Mouse (Mus musculus) ovary, postnatal 14 days (tissue): ENCODE measurements around the gene Vps13d.
A peak's percentile ranks its signal among the peaks of the same experiment; 100 is the strongest.

Experiments
- DNase-seq: peaks from one replicate; pipeline ENCODE4 v3.0.0; 2022; ENCODE audit warnings: low spot score

The Vps13d gene

GRCm38 (mm10) chr4:144972948-144973720 lies 221.7 kb downstream of the Vps13d start:
- DNase-seq: no peak

DNA sequence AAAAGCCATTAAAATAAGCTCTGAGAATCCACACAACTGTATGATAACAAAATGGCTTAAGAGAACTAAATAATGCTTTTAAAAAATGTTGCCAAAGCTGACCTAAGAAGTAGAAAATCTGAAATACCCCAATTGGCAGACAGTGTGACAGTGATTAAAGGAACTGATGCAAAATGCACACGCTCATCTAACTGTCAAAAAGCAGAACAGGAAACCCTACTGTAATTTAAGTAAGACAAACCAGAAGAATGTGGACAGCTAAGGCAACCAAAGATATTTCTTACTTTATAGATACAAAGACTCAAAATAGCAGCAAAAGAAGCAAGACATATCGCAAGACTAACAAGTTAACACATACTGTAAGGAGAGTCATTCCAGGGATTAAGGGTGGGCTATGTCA lies 223.8 kb downstream of the Vps13d start:
- DNase-seq: no peak

DNA sequence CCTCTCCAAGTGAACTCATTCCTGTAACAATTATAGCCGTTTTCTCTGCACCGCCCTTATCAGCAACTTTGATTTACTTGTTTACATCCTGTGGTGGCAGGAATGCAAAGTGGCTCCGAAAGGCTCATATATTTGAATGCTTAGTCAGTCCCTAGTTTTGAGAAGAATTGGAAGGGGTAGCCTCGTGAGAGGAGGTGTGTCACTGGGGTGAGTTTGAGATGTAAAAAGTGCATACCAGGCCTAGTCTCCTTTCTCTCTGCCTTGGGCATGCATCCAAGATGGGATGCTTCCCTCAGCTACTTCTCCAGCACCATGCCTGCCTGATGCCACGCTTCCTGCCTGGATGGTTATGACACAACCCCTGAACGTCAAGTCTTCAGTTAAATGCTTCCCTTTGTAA lies 225.8 kb downstream of the Vps13d start:
- DNase-seq: no peak

GRCm38 (mm10) chr4:144968371-144968770 lies 226.4 kb downstream of the Vps13d start:
- no peak for DNase-seq

- DNase-seq: no peak
Measured at GRCm38 (mm10) chr4:144965255-144965654, 229.6 kb downstream of the Vps13d start.

GRCm38 (mm10) chr4:144961696-144962095 lies 233.1 kb downstream of the Vps13d start:
- DNase-seq: no peak

- no peak for DNase-seq
Measured at GRCm38 (mm10) chr4:144961232-144961631, 233.6 kb downstream of the Vps13d start.

DNA sequence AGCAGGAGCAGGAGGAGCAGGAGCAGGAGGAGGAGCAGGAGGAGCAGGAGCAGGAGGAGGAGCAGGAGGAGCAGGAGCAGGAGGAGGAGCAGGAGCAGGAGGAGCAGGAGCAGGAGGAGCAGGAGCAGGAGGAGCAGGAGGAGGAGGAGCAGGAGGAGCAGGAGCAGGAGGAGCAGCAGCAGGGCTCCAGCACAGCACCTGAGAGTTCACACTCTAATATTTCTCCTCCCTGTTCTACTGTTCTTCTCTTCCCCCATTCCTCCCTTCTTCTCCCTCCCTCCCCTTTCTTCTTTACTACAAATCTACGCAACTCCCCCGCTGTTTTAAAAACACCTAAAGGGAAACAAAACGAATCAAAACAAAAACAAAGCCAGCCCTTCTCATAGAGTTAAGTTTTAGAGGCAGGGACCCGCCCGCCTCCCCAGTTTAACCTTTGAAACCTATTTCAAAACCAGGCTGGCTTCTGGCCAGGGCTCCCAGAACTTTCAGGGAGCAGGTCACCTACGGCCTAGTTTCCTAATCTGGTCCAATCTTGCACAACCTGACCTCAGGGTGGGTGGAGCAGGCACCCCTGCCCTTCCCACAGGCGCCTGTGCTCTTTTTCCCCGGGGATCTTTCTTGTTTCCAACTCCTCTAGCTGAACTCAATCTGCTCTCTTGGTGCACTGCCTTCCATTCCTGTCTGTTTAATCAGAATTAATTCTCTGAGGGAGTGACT lies 234.5 kb downstream of the Vps13d start:
- peak; percentile 73 for DNase-seq

DNA sequence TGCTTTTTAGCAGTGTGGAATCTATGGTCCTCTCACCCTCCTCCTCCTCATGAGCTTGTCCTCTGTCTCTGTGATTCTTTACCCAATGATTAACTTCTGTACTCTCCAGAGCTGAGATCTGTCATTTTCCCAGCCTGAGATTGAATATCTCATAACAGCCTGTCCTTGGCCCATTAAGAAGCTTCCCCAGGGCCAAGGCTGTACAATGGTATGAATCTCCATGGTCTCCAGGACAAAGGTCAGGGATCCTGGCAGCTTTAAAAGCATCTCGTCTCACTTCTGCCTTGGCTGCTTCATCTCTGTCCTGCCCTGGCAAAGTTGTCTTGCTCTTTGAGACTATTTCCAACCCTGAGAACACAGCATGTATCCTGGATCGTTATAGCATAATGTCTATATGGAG lies 237.1 kb downstream of the Vps13d start:
- DNase-seq: no peak

GRCm38 (mm10) chr4:144957186-144957585 lies 237.6 kb downstream of the Vps13d start:
- DNase-seq: peak; percentile 37

- DNase-seq: no peak
Measured at GRCm38 (mm10) chr4:144956293-144956692, 238.5 kb downstream of the Vps13d start.

GRCm38 (mm10) chr4:144955863-144956262 lies 238.9 kb downstream of the Vps13d start:
- no peak for DNase-seq

- no peak for DNase-seq
Measured at GRCm38 (mm10) chr4:144953421-144953820, 241.4 kb downstream of the Vps13d start.

- DNase-seq: no peak
Measured at GRCm38 (mm10) chr4:144951859-144952258, 242.9 kb downstream of the Vps13d start.

GRCm38 (mm10) chr4:144950883-144951282 lies 243.9 kb downstream of the Vps13d start:
- DNase-seq: no peak

GRCm38 (mm10) chr4:144950327-144950711 lies 244.5 kb downstream of the Vps13d start:
- DNase-seq: no peak

- peak; percentile 67 for DNase-seq
Measured at GRCm38 (mm10) chr4:144949441-144950326, 245.1 kb downstream of the Vps13d start.

- peak; percentile 75 for DNase-seq
Measured at GRCm38 (mm10) chr4:144947738-144948390, 246.9 kb downstream of the Vps13d start.

DNA sequence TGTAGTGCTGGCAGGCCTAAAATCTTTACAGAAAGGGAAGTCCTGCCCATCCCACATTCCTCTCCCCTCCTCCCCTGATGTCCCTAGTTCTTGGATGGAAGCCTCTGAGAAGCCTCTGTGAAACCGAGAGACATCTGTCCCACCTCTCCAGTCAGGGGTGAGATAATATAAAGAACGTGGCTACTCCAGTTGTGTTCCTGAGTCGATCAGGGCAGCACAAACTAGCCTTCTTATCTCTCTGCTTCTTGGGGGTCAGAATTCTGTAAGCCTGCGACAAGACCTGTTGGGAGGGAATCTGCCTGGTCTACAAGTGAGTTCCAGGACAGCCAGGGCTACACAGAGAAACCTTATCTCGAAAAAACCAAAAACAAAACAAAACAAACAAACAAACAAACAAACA lies 251.5 kb downstream of the Vps13d start:
- no peak for DNase-seq

- no peak for DNase-seq
Measured at GRCm38 (mm10) chr4:144942433-144942832, 252.4 kb downstream of the Vps13d start.

- DNase-seq: no peak
Measured at GRCm38 (mm10) chr4:144940796-144941462, 253.9 kb downstream of the Vps13d start.
